Mouse (Mus musculus) limb, embryonic 15.5 days (tissue): ENCODE measurements around the gene Upk2. TPM values are rescaled to one million over a fixed set of nuclear protein-coding genes. Genes with fewer than 3 reads are reported as not detected.

ENCODE experiments used
- ATAC-seq: fragments of 200-750 bp; cut with Nextera tagmentation; 2 replicates; pipeline ENCODE4 v1.8.0; 2017; ENCODE audit warnings: low read depth, moderate TSS enrichment; ENCODE audit not compliant: insufficient number of reproducible peaks, low FRiP score, low TSS enrichment
- H3K27ac ChIP-seq: fragments of 300-500 bp; sonication (generic); 2 replicates; pipeline ENCODE4 v1.5.1; 2015; ENCODE audit warnings: moderate library complexity, mild to moderate bottlenecking, inconsistent platforms
- H3K27me3 ChIP-seq: fragments of 300-500 bp; sonication (generic); 2 replicates; pipeline ENCODE4 v1.6.1; 2015; ENCODE audit warnings: inconsistent platforms
- H3K36me3 ChIP-seq: fragments of 300-500 bp; sonication (generic); 2 replicates; pipeline ENCODE4 v1.6.1; 2015; ENCODE audit warnings: inconsistent platforms
- H3K4me1 ChIP-seq: fragments of 300-500 bp; sonication (generic); 2 replicates; pipeline ENCODE4 v1.6.1; 2015; ENCODE audit warnings: inconsistent platforms
- H3K4me2 ChIP-seq: fragments of 300-500 bp; sonication (generic); 2 replicates; pipeline ENCODE4 v1.6.1; 2015; ENCODE audit warnings: mild to moderate bottlenecking, inconsistent platforms
- H3K4me3 ChIP-seq: fragments of 300-500 bp; sonication (generic); 2 replicates; pipeline ENCODE4 v1.5.1; 2015; ENCODE audit warnings: mild to moderate bottlenecking, inconsistent platforms
- H3K9ac ChIP-seq: fragments of 300-500 bp; sonication (generic); 2 replicates; pipeline ENCODE4 v1.6.1; 2015; ENCODE audit warnings: inconsistent platforms
- H3K9me3 ChIP-seq: fragments of 300-500 bp; sonication (generic); 2 replicates; pipeline ENCODE4 v1.6.1; 2016; ENCODE audit warnings: inconsistent platforms
- WGBS: fragments of 180-500 bp; shearing (Covaris S2); methylation state at CpG from one replicate; pipeline ENCODE4 v1.1.7; 2015; 5-methylcytosine and 5-hydroxymethylcytosine counted together
- polyA plus RNA-seq: library from polyadenylated mRNA; unstranded; fragments of >200 nt; fragmentation: Nextera tagmentation; extraction: Ambion mirVana; gene quantifications from 2 replicates; pipeline ENCODE4 v1.2.1, GENCODE M21; 2015

Upk2 gene
- polyA plus RNA-seq, 1 experiment from 2014 or later, result 0.45 TPM

GRCm38 (mm10) chr9:44478229-44478921, 23.6 kb upstream of the Upk2 start:
- Histone ChIP-seq H3K27me3 (no peaks in the 10 kb centered on the region), H3K27ac (peak overlapping the region; percentile 100), H3K36me3 (no peaks in the 10 kb centered on the region), H3K4me1 (peaks cover 29% of the 10 kb centered on the region), H3K4me3 (peak overlapping the region; percentile 77), H3K9me3 (no peaks in the 10 kb centered on the region), H3K9ac (peak overlapping the region; percentile 44), H3K4me2 (peak overlapping the region; percentile 83)
- ATAC-seq, result peak; percentile 52
- WGBS, result 1% methylated on average over 25 of the region's 27 CpGs

- WGBS, result 6% methylated on average over 24 of the region's 24 CpGs
These were observed 22.8 kb upstream of the Upk2 start for GRCm38 (mm10) chr9:44477339-44478228.

GRCm38 (mm10) chr9:44475936-44476335, 21.2 kb upstream of the Upk2 start:
- no peaks in the 10 kb centered on the region for H3K9me3 ChIP-seq
- no peak for ATAC-seq
- peaks cover 20% of the 10 kb centered on the region for H3K4me1 ChIP-seq
- no peak overlapping the region for H3K4me3 ChIP-seq
- H3K9ac ChIP-seq, result no peak overlapping the region
- WGBS, result 95% methylated on average over 3 of the region's 3 CpGs
- no peak overlapping the region for H3K4me2 ChIP-seq
- H3K36me3 ChIP-seq, result no peaks in the 10 kb centered on the region
- H3K27me3 ChIP-seq, result no peaks in the 10 kb centered on the region
- H3K27ac ChIP-seq, result no peak overlapping the region

More at GRCm38 (mm10) chr9:44477339-44478228, 22.8 kb upstream of the Upk2 start:
- no peak for ATAC-seq
- H3K4me1 ChIP-seq, result peaks cover 29% of the 10 kb centered on the region
- H3K36me3 ChIP-seq, result no peaks in the 10 kb centered on the region
- H3K4me2 ChIP-seq, result peak overlapping the region; percentile 83
- H3K27me3 ChIP-seq, result no peaks in the 10 kb centered on the region
- peak overlapping the region; percentile 100 for H3K27ac ChIP-seq
- peak overlapping the region; percentile 44; the same call in 1 of the 2 replicates for H3K9ac ChIP-seq
- peak overlapping the region; percentile 77 for H3K4me3 ChIP-seq
- no peaks in the 10 kb centered on the region for H3K9me3 ChIP-seq

GRCm38 (mm10) chr9:44474327-44474726, 19.6 kb upstream of the Upk2 start:
- H3K9ac ChIP-seq, result no peak overlapping the region
- peaks cover 8% of the 10 kb centered on the region for H3K4me1 ChIP-seq
- H3K4me2 ChIP-seq, result no peak overlapping the region
- no peak overlapping the region for H3K4me3 ChIP-seq
- whole genome bisulfite sequencing, result 19% methylated on average over 1 of the region's 1 CpGs
- H3K9me3 ChIP-seq, result no peaks in the 10 kb centered on the region
- H3K27ac ChIP-seq, result no peak overlapping the region
- ATAC-seq, result no peak
- no peaks in the 10 kb centered on the region for H3K27me3 ChIP-seq
- no peaks in the 10 kb centered on the region for H3K36me3 ChIP-seq

GRCm38 (mm10) chr9:44473184-44473583, 18.4 kb upstream of the Upk2 start:
- no peak for ATAC-seq
- Histone ChIP-seq H3K4me2 (no peak overlapping the region), H3K4me3 (no peak overlapping the region), H3K9ac (no peak overlapping the region), H3K27me3 (no peaks in the 10 kb centered on the region), H3K27ac (no peak overlapping the region), H3K9me3 (no peaks in the 10 kb centered on the region), H3K36me3 (no peaks in the 10 kb centered on the region), H3K4me1 (peaks cover 8% of the 10 kb centered on the region)
- 55% methylated on average over 3 of the region's 3 CpGs for WGBS

GRCm38 (mm10) chr9:44468800-44469199, 14.0 kb upstream of the Upk2 start:
- no peak overlapping the region for H3K27ac ChIP-seq
- no peaks in the 10 kb centered on the region for H3K27me3 ChIP-seq
- H3K36me3 ChIP-seq, result no peaks in the 10 kb centered on the region
- no peak overlapping the region for H3K4me2 ChIP-seq
- no peak overlapping the region for H3K4me3 ChIP-seq
- 44% methylated on average over 2 of the region's 2 CpGs for WGBS
- no peaks in the 10 kb centered on the region for H3K9me3 ChIP-seq
- ATAC-seq, result no peak
- no peak overlapping the region for H3K9ac ChIP-seq
- no peaks in the 10 kb centered on the region for H3K4me1 ChIP-seq

GRCm38 (mm10) chr9:44468224-44468623, 13.4 kb upstream of the Upk2 start:
- Histone ChIP-seq H3K27me3 (no peaks in the 10 kb centered on the region), H3K4me2 (no peak overlapping the region), H3K4me3 (no peak overlapping the region), H3K9me3 (no peaks in the 10 kb centered on the region), H3K36me3 (no peaks in the 10 kb centered on the region), H3K4me1 (no peaks in the 10 kb centered on the region), H3K27ac (no peak overlapping the region), H3K9ac (no peak overlapping the region)
- no peak for ATAC-seq
- 48% methylated on average over 7 of the region's 7 CpGs for WGBS

GRCm38 (mm10) chr9:44461950-44462349, 7.2 kb upstream of the Upk2 start:
- no peak overlapping the region for H3K4me3 ChIP-seq
- H3K4me1 ChIP-seq, result peaks cover 2% of the 10 kb centered on the region; the same call in 1 of the 2 replicates
- H3K27me3 ChIP-seq, result no peaks in the 10 kb centered on the region
- no peak overlapping the region for H3K4me2 ChIP-seq
- H3K27ac ChIP-seq, result no peak overlapping the region
- no peaks in the 10 kb centered on the region for H3K9me3 ChIP-seq
- H3K9ac ChIP-seq, result no peak overlapping the region
- no peak for ATAC-seq
- 79% methylated on average over 5 of the region's 5 CpGs for WGBS
- no peaks in the 10 kb centered on the region for H3K36me3 ChIP-seq

GRCm38 (mm10) chr9:44457035-44457742, 2.4 kb upstream of the Upk2 start:
- peaks cover 18% of the 10 kb centered on the region for H3K27me3 ChIP-seq
- H3K36me3 ChIP-seq, result no peaks in the 10 kb centered on the region
- 14% methylated on average over 11 of the region's 11 CpGs for WGBS
- no peaks in the 10 kb centered on the region for H3K9me3 ChIP-seq
- H3K4me3 ChIP-seq, result no peak overlapping the region
- peaks cover 14% of the 10 kb centered on the region for H3K4me1 ChIP-seq
- no peak overlapping the region for H3K27ac ChIP-seq
- no peak for ATAC-seq
- H3K9ac ChIP-seq, result no peak overlapping the region
- H3K4me2 ChIP-seq, result no peak overlapping the region

- ATAC-seq, result peak; percentile 84
- 9% methylated on average over 14 of the region's 14 CpGs for WGBS
- no peaks in the 10 kb centered on the region for H3K9me3 ChIP-seq
- H3K27ac ChIP-seq, result no peak overlapping the region
- peaks cover 18% of the 10 kb centered on the region for H3K27me3 ChIP-seq
- peak overlapping the region; percentile 12; the same call in 1 of the 2 replicates for H3K4me2 ChIP-seq
- no peaks in the 10 kb centered on the region for H3K36me3 ChIP-seq
- H3K9ac ChIP-seq, result no peak overlapping the region
- no peak overlapping the region for H3K4me3 ChIP-seq
- H3K4me1 ChIP-seq, result peaks cover 14% of the 10 kb centered on the region
These were observed 465 bp downstream of the Upk2 start for GRCm38 (mm10) chr9:44454132-44454890.

GRCm38 (mm10) chr9:44450387-44450786, 4.4 kb downstream of the Upk2 start:
- no peak for ATAC-seq
- no peak overlapping the region for H3K9ac ChIP-seq
- no peaks in the 10 kb centered on the region for H3K36me3 ChIP-seq
- no peak overlapping the region for H3K4me2 ChIP-seq
- no peaks in the 10 kb centered on the region for H3K9me3 ChIP-seq
- peaks cover 18% of the 10 kb centered on the region for H3K27me3 ChIP-seq
- H3K4me3 ChIP-seq, result no peak overlapping the region
- H3K4me1 ChIP-seq, result peaks cover 11% of the 10 kb centered on the region
- H3K27ac ChIP-seq, result no peak overlapping the region
